Mouse (Mus musculus) liver, embryonic 11.5 days (tissue): ENCODE measurements around the gene Uba52. TPM values are rescaled to one million over a fixed set of nuclear protein-coding genes. Genes with fewer than 3 reads are reported as not detected.

ENCODE experiments used
- ATAC-seq: fragments of 200-750 bp; cut with Nextera tagmentation; replicated peaks from 2 replicates; pipeline ENCODE4 v1.8.0; 2017; ENCODE audit warnings: moderate number of reproducible peaks, mild to moderate bottlenecking, moderate TSS enrichment, moderate library complexity; ENCODE audit not compliant: low FRiP score
- DNase-seq: peaks from one replicate; pipeline ENCODE4 v3.0.0-alpha.2; 2017; ENCODE audit warnings: low spot score
- H3K27ac ChIP-seq: fragments of 300-500 bp; sonication (generic); 2 replicates; pipeline ENCODE4 v1.5.1; 2014; ENCODE audit warnings: mild to moderate bottlenecking, low read depth, low read length, control low read depth
- H3K27me3 ChIP-seq: fragments of 300-500 bp; sonication (generic); replicated peaks from 2 replicates; pipeline ENCODE4 v1.6.1; 2014; ENCODE audit warnings: low read length, mixed read lengths; ENCODE audit not compliant: control insufficient read depth, insufficient read depth
- H3K36me3 ChIP-seq: fragments of 300-500 bp; sonication (generic); 2 replicates; pipeline ENCODE4 v1.6.1; 2014; ENCODE audit warnings: mild to moderate bottlenecking, low read length, moderate library complexity, mixed read lengths; ENCODE audit not compliant: control insufficient read depth, insufficient read depth
- H3K4me1 ChIP-seq: fragments of 300-500 bp; sonication (generic); replicated peaks from 2 replicates; pipeline ENCODE4 v1.6.1; 2014; ENCODE audit warnings: low read length, mixed read lengths; ENCODE audit not compliant: control insufficient read depth, insufficient read depth
- H3K4me2 ChIP-seq: fragments of 300-500 bp; sonication (generic); 2 replicates; pipeline ENCODE4 v1.6.1; 2014; ENCODE audit warnings: mild to moderate bottlenecking, control low read depth, moderate library complexity
- H3K4me3 ChIP-seq: fragments of 300-500 bp; sonication (generic); 2 replicates; pipeline ENCODE4 v1.5.1; 2014; ENCODE audit warnings: low read depth, low read length, control low read depth
- H3K9ac ChIP-seq: fragments of 300-500 bp; sonication (generic); 2 replicates; pipeline ENCODE4 v1.6.1; 2014; ENCODE audit warnings: low read depth, low read length, control low read depth
- H3K9me3 ChIP-seq: fragments of 300-500 bp; sonication (generic); 2 replicates; pipeline ENCODE4 v1.6.1; 2016; ENCODE audit warnings: low read length, inconsistent platforms, mixed read lengths; ENCODE audit not compliant: control insufficient read depth
- WGBS: fragments of 180-500 bp; shearing (Covaris S2); extraction: QIAGEN DNeasy Blood & Tissue Kit; methylation state at CpG from one replicate; pipeline ENCODE4 v1.1.7; 2014; 5-methylcytosine and 5-hydroxymethylcytosine counted together
- polyA plus RNA-seq: library from polyadenylated mRNA; unstranded; fragments of >200 nt; fragmentation: Nextera tagmentation; extraction: Ambion mirVana; gene quantifications from 2 replicates; pipeline ENCODE4 v1.2.1, GENCODE M21; 2014

Uba52 gene
- polyA plus RNA-seq, 1 experiment from 2014 or later = 1,077 TPM

DNA sequence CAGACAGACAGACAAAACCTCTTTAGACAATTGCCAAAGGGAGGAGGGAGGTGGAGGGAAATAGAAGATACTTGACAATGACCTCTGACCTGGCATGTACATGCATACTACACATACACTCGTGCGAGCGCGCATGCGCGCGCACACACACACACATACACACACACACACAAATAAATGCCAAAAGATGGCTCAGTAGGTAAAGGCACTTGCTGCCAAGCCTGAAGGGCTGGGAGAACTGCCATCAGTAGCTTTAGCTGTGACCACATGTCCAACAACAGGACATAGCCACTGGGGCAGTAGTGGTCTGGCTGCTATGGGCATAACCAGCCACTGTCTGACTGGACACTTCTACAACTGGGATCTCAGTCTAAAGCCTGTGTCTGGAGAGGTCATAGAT is 38.7 kb downstream of the Uba52 start:
- Histone ChIP-seq H3K27me3 (no peaks in the 10 kb centered on the region), H3K9me3 (no peaks in the 10 kb centered on the region), H3K36me3 (peaks cover 5% of the 10 kb centered on the region), H3K9ac (no peak overlapping the region), H3K4me3 (no peak overlapping the region), H3K4me1 (peaks cover 31% of the 10 kb centered on the region), H3K4me2 (no peak overlapping the region), H3K27ac (no peak overlapping the region)
- ATAC-seq = no peak
- 97% methylated on average over 7 of the region's 7 CpGs for WGBS
- DNase-seq = no peak

DNA sequence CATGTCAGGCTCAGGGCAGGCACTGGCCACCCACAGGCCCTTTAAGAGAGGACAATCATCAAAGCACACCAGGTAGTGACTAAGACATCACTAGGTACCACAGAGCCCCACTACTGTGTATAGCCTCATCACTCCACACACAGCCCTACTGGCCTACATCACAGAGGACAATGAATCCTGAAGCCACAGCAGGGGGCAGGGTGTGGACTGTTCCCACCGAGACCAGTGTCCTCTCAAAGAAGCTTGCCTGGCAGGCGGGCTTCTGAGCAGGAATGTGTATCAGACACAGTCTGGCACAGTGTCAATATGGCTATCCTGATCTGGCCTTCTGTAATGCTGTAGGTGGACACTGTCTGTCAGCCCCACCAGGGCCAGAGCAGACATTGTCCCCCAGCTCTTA is 40.7 kb downstream of the Uba52 start:
- H3K9me3 ChIP-seq = no peaks in the 10 kb centered on the region
- no peak overlapping the region for H3K4me2 ChIP-seq
- H3K36me3 ChIP-seq = peaks cover 2% of the 10 kb centered on the region
- no peak overlapping the region for H3K27ac ChIP-seq
- ATAC-seq (0 out of 2 replicates have a peak, but pooled peaks have one; percentile 5), DNase-seq (no peak)
- H3K27me3 ChIP-seq = no peaks in the 10 kb centered on the region
- H3K4me3 ChIP-seq = no peak overlapping the region
- no peak overlapping the region; the same call in 1 of the 2 replicates for H3K9ac ChIP-seq
- WGBS = 67% methylated on average over 2 of the region's 2 CpGs
- H3K4me1 ChIP-seq = peaks cover 27% of the 10 kb centered on the region

DNA sequence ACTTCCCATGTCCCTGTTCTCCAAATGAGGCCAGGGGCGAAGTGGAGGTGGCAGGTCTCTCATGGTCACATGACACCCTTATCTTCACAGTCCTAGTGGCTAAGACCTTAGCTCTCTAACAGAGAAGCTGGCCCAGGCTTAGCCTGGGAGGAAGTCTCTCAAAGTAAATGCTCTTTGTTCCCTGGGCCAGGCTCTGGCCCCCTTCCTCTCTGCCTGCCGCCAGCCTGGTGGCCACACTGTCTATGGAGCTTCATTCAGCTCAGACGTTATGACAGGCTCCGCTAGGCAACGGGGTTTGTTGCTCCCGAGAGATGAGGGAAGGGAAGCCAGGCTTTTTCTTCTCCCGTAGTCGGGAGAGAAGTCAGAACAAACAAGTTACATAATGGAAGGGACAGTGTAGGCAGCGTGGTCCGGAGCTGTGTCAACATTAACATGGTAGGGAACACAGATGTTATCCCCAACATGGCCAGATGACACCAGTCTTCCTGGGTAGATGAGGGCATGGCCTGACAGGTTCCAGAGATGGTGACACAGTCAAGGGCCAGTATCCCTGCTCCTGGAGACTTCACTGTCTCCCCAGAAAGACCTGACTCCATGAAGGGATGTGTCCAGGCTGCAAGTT is 41.2 kb downstream of the Uba52 start:
- Histone ChIP-seq H3K4me1 (peaks cover 27% of the 10 kb centered on the region), H3K27ac (no peak overlapping the region), H3K4me3 (no peak overlapping the region), H3K9me3 (no peaks in the 10 kb centered on the region), H3K9ac (no peak overlapping the region; the same call in 1 of the 2 replicates), H3K36me3 (peaks cover 1% of the 10 kb centered on the region), H3K27me3 (no peaks in the 10 kb centered on the region), H3K4me2 (peak overlapping the region; percentile 22; the same call in 1 of the 2 replicates)
- ATAC-seq (peak; percentile 35; the same call in 1 of the 2 replicates), DNase-seq (no peak)
- whole genome bisulfite sequencing = 40% methylated on average over 10 of the region's 10 CpGs

DNA sequence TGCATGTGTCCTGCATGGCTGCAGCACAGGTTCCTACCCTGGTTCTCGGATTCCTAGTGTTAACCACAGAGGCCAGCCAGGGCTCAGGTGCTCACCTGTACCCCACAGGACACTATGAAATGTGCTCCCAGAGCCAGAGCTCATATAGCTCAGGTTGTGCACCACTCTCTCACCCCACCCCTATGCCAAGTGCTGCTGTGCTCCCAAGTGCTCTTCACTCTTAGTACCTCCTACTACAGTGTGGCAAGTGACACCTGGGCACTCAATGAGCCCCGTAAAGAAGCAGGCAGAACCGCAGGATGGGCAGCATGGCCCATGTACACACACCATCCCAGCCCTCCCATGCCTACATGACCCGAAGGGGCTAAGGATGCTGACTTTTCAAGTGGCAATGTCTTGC is 41.9 kb downstream of the Uba52 start:
- Histone ChIP-seq H3K4me3 (no peak overlapping the region), H3K27ac (no peak overlapping the region), H3K4me2 (no peak overlapping the region; the same call in 1 of the 2 replicates), H3K27me3 (no peaks in the 10 kb centered on the region), H3K36me3 (no peaks in the 10 kb centered on the region; the same call in 1 of the 2 replicates), H3K9ac (no peak overlapping the region), H3K9me3 (no peaks in the 10 kb centered on the region), H3K4me1 (peaks cover 27% of the 10 kb centered on the region)
- WGBS = 84% methylated on average over 4 of the region's 4 CpGs
- ATAC-seq = no peak
- no peak for DNase-seq

DNA sequence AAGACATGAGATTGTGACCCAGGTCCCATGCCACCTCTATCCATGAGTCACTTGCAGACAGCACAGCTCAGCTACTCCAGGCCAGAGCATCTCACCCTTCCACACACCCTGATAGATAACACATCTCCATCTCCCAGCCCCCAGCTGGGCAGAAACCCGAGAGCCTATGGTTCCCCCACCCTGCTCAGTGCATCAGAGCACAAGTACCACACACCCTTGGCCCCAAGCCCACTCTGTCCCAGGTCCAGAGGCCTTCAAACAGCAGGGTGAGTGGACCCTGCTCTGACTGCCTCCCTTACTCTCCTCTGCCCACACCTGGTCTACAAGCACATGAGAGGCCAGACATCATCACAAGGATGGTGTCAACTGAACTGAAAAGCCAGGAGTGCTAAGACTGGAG is 42.7 kb downstream of the Uba52 start:
- Histone ChIP-seq H3K4me1 (peaks cover 27% of the 10 kb centered on the region), H3K9me3 (no peaks in the 10 kb centered on the region), H3K36me3 (no peaks in the 10 kb centered on the region; the same call in 1 of the 2 replicates), H3K27me3 (no peaks in the 10 kb centered on the region), H3K27ac (no peak overlapping the region), H3K9ac (no peak overlapping the region), H3K4me2 (no peak overlapping the region), H3K4me3 (no peak overlapping the region)
- DNase-seq (no peak), ATAC-seq (no peak)
- 65% methylated on average over 1 of the region's 1 CpGs for WGBS

DNA sequence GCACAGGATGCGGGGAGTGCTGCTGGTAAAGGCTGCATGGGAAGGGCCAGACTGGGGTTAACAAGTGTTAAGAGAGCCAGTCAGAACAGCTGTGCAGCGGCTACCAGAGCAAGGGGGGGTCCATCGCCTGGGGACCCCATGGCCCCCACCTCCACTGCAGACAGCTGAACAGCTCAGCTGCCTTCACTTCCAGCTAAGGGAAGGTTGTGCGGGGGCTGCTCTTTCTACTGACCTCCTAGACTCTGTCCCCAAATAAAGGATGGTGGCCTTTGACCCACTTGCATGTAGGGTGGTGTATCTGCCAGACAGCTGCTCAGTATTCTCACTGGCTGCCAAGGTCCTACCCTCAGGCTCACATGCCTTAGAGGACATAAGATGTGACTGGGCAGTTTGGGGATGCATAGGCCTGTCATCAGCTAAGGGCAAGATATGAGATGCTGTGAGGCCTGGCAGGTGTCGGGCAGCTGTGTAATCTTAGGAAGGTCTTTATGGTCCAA is 43.3 kb downstream of the Uba52 start:
- WGBS = 70% methylated on average over 5 of the region's 5 CpGs
- Histone ChIP-seq H3K9me3 (no peaks in the 10 kb centered on the region), H3K27ac (no peak overlapping the region), H3K36me3 (no peaks in the 10 kb centered on the region; the same call in 1 of the 2 replicates), H3K4me1 (peaks cover 27% of the 10 kb centered on the region), H3K4me2 (no peak overlapping the region), H3K9ac (no peak overlapping the region), H3K27me3 (no peaks in the 10 kb centered on the region), H3K4me3 (no peak overlapping the region)
- ATAC-seq = no peak
- no peak for DNase-seq

DNA sequence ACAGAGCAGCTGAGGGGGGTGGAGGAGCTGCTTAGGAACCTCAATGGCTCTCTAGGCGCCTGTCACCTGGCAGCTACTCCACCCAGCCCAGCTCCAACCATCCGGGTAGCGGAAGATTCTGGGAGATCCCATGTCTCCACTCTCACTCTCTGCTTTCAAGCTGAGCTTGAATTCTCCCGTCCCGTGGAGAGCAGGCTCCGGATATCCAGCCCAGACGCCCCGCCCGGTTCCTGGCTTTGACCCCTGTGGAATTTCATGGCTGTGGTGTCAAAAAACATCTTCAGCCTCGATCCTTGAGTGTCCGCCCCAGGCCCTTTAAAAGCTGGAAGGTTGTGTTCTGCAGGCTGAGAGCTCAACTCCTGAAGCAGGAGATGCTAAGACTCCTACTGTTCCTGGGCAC is 43.8 kb downstream of the Uba52 start:
- Histone ChIP-seq H3K27me3 (no peaks in the 10 kb centered on the region), H3K27ac (no peak overlapping the region), H3K9me3 (no peaks in the 10 kb centered on the region), H3K9ac (no peak overlapping the region), H3K4me2 (no peak overlapping the region), H3K4me1 (peaks cover 27% of the 10 kb centered on the region), H3K4me3 (no peak overlapping the region), H3K36me3 (no peaks in the 10 kb centered on the region; the same call in 1 of the 2 replicates)
- DNase-seq (no peak), ATAC-seq (no peak)
- WGBS = 73% methylated on average over 11 of the region's 11 CpGs

DNA sequence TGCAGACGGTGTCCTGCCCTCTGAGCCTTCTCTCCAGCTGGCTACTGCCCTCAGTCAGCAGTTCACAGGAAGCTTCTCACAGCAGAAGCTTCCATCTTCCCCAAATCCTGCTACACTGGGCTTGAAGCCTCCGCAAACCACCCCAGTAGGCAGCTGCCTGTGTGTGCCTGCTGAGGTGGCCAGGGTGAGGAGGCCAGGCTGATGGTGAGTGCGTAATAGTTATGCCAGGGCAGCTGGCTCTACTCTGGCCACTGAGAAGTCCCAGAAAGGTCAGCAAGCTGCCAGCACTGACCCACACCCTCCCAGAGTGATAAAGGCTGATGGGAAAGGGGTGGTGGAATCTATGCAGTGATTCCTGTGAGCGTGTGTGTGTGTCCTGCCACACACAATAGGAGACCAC is 44.3 kb downstream of the Uba52 start:
- Histone ChIP-seq H3K4me1 (peaks cover 27% of the 10 kb centered on the region), H3K9ac (no peak overlapping the region), H3K36me3 (no peaks in the 10 kb centered on the region; the same call in 1 of the 2 replicates), H3K27ac (no peak overlapping the region), H3K27me3 (no peaks in the 10 kb centered on the region), H3K9me3 (no peaks in the 10 kb centered on the region), H3K4me2 (no peak overlapping the region), H3K4me3 (no peak overlapping the region)
- ATAC-seq (no peak), DNase-seq (no peak)
- 88% methylated on average over 4 of the region's 4 CpGs for WGBS

DNA sequence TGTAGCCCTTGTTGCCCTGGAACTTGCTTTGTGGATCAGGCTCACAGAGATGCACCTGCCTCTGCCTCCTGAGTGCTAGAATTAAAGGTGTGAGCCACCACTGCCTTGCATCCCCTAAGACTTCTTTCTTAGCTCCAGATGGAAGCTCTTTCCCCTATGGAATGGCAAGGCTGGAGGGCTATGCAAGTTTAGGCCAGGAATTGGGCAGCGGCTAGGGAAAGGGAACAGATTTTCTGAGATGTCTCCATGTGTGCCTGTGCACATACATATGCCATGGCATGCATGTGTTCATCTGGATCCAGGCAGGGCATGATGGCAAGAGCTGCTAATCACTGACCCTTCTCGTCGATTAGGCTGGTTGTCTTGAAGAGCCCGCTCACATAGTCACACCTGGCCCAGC is 44.9 kb downstream of the Uba52 start:
- DNase-seq = no peak
- Histone ChIP-seq H3K27ac (no peak overlapping the region), H3K9me3 (no peaks in the 10 kb centered on the region), H3K9ac (no peak overlapping the region), H3K4me2 (no peak overlapping the region), H3K4me3 (no peak overlapping the region), H3K27me3 (no peaks in the 10 kb centered on the region), H3K4me1 (peaks cover 27% of the 10 kb centered on the region), H3K36me3 (no peaks in the 10 kb centered on the region; the same call in 1 of the 2 replicates)
- no peak for ATAC-seq
- WGBS = 91% methylated on average over 4 of the region's 4 CpGs
